Mouse (Mus musculus) retina, postnatal 1 day (tissue): ENCODE results near the gene Adamtsl1.
A peak's percentile ranks its signal among the peaks of the same experiment; 100 is the strongest.

Experiments used
- DNase-seq: peaks from one replicate; pipeline ENCODE4 v3.0.0-alpha.2; 2012

The Adamtsl1 gene

DNA sequence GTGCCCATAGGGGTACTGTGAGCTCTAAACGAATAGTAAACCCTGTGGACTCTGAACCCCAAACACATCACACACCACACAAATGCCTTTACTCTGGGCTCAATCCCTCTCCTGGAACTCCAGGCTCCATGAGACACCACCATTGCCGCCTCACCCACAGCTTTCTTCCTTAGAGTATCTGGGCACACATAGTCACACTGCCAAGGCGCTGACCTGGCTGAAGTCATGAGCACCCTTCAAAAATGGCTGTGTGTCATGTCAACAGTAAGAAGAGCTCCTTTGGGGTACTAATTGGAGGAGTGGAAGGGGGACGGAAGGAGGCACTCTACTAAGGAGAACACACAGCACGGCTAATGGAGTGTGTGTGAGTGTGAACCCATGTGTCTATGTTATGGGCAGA is 554.4 kb downstream of the Adamtsl1 start:
- DNase-seq, result no peak

DNA sequence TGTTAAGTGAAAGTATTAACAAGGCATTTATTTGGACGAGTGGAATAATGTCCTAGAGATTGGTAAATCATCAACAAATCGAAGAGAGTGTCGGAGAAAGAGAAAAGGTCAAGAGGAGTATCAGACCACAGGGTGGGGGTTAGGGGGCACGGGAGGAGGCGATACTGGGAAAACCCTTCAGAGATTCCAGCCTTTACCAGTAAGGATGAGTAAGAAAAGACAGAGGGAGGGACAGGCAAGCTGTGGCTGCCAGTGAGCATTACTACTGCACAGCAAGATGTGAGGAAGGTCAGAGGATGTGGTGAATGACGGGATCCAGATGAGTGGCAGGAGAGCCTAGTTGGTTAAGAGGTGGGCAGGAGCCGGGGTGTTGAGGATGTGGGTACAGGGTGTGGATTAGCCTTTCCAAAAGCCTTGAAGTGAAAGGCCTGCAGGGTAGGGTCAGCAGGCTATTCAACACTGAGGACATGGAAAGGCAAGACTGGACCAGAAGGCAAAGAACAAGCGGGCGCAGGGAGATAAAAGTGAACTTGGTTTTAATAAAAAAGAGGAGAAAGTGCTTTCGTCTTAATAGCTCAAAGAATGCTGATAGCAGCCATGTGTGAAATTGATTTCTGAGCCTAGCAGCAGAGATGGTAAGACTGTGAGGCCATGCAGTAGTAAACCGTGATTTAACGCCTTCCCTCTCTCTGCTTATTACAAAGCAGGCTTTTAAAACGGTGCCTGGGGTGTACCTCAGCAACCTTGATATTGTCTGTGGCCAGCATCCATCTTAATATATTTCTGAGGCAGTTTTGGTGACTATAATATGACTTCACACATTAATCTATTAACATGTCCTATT is 555.1 kb downstream of the Adamtsl1 start:
- DNase-seq, result peak; percentile 27

DNA sequence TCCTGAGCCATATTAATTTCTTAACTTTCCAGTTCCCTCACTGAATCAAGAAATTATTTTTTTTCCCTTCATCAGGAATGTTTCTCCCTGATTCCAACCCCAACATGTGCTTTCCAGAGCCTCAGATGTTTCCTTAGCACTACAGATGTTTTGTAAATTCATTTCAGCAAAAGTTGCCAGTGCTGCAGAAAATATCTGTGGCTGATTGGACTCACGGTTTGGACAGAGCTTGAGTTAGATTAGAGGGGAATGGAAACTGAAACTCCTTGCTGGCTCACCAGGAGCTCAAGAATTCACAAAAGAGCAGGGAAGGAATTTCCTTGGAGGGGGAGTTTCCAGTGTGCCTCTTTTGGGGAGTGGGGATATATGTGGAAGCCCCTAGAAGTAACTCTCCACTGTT is 560.9 kb downstream of the Adamtsl1 start:
- no peak for DNase-seq

DNA sequence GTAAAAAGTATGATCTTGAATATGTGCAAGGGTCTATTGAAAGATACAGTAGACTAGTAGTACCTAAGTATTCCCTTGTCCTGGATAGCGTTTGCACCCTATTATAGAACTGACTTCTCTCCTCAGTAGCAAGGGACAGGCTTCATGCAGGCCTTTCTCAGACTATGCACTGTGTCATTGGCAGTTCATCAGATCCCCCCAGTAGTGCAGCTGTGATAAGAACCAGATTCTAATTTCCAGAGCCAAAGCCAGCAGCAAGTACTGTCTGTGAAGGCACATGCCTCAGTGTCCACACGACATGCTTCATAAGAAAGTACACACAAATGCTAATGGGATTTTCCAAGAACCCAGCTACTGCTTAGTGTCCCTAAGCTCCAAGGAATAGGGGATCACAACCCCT is 563.4 kb downstream of the Adamtsl1 start:
- no peak for DNase-seq

DNA sequence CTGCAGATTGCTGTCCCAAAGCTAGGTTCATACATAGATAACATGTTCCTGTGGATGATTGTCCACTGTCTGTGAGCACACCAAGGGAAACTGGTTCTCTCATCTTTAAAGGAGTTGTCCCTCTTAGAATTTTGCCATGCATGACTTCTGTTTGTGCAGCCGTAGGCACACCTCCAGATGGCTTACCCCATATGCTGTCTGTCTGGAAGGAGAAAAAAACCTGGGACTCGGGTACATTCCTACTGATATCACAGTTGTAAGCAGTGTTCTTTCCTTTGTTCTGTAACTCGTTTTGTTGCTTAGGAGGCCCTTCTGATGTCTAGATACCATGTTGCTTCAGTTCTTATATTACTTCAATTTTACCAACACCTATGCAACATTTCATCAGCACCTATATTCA is 563.9 kb downstream of the Adamtsl1 start:
- no peak for DNase-seq

DNA sequence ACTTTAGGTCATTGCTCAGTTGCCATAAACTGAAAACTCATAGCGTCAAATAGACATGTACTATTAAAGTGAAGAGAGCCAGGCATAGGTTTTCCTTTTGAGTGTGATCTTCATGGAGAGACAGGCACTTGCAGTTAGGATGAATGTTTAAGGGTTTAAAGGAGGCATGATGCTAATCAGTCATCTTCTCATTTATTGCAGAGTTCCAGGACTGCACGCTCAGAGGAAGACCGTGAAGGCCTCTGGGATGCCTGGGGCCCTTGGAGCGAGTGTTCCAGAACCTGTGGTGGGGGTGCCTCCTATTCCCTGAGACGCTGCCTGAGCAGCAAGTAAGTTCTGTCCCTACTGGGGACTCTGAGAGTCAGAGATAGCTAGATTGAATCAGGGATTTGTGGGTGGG is 573.5 kb downstream of the Adamtsl1 start:
- no peak for DNase-seq

DNA sequence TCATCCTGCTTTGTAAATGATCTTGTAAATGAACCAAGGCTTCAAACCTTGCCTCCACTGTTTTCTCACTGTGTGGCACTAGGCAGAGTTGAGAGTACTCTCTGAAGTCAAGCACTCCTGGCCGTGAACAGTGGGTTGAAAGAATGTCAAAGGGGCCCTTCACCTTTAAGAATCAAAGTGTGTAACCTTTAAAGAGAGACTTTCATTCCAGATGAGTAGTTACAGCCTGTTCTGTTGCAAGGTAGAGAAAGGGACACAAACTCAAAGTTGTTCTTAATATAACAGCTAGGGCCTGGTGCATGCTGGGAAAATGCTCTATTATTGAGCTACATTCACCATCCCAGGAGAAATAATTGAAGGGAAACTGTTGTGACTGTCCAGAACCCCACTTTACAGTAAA is 589.2 kb downstream of the Adamtsl1 start:
- no peak for DNase-seq

DNA sequence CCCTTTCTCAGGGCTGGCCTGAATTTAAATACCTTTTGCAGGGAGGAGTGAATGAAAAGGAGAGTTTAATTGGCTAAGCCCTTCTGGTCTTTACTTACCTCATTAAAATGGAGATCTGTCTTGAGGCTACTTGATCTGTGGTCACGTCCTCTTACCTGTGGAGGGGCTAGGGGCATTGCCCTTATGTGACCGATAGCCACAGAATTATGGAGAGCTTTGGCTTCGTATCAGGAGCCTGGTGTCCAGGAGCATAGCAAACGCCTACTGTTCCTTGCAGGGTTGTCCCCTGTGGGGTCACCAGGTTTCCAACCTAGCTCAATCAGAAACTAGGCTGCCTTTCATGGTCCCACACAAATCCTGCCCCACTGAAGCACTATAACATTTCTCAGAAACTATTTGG is 594.4 kb downstream of the Adamtsl1 start:
- DNase-seq, result no peak

DNA sequence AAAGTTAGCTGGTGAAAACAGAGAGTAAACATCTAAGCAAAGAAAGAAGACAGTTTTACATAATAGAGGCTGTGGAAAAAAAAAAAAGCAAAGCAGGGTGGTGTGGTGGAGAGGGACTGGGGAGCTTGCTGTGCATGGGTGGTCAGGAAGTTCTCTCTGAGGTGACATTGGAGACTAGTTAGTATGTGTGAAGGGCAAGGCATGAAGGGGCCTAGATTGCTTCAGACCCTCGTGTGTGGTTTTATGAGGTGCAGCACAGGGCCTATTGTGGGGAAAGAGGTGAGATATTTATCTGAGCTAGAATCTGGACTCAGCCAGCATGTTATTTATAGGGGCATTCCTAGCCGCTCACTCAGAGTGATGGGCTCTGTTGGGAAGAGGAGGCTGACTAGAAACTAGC is 605.1 kb downstream of the Adamtsl1 start:
- no peak for DNase-seq

DNA sequence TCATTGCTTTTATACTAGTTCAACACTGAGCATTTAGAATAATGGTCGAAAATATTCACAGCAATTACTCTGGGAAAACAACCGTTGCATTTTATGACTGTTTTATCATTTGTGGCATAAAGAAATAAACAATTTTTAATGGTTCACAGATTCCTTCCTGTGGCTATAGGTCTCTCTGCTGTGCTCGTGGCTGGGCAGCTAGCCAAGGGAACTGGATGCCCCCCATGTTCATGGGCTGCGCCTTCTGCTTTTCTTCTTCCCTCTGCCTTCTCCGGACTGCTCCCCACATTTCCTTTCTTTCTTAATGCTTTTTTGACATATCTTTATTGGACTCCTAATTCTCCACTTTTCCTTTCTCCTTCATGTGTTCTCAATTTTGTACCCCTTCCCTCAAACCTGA is 608.5 kb downstream of the Adamtsl1 start:
- DNase-seq, result no peak

DNA sequence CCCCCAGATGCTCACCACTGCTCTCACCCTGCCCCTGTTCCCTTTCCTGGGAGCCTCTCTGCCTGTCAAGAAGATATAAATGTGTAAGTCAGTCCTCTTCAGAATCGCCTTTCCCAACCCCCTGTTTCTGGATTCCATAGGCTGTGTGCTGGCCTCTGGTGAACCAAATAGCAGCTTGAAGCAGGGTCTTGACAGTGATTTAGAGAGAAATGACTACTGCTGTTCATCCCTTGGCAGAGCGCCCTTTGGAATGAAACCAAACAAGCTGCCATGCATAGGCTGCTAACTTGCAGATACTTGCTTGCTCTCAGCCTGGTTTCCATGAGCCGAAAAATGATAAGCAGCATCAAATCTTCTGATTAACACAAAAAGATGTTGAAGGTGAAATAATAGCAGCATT is 610.4 kb downstream of the Adamtsl1 start:
- peak; percentile 27 for DNase-seq

DNA sequence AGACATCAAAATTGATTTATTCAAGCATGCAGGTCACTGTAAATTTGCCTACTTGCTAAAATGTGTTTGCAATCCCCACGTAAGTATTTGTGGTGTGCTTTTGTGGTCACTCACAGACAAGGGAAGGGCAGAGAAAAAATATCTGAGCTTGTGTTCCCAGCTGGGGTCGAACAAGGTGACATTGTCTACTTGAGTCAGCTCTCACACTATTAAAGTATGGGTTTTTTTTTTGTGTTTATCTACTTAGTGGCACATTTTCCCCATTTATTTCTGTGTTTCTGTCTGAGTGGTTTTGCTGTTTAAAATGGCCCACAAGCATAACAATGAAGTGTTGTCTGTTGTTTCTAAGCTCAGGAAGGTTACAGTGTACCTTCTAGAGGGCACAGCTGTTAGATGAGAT is 612.7 kb downstream of the Adamtsl1 start:
- DNase-seq, result no peak

DNA sequence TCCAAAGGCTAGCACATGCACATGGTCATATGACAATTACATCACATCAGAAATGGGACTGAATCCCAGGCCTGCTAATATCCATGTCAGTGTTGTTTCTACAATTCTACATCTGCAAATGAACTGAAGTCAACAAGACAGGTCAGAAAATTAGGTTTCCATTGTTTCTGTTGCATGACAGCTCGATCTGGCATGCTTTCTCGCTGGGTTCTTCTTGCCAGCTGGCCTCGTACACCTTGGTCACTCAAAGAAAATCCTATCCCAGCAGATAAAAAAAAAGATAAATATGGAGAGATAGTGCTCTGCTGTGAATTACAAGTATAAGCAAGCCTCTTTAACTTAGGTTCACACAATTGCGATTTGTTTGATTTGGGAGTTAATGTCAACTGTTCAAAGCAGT is 644.6 kb downstream of the Adamtsl1 start:
- DNase-seq, result no peak

DNA sequence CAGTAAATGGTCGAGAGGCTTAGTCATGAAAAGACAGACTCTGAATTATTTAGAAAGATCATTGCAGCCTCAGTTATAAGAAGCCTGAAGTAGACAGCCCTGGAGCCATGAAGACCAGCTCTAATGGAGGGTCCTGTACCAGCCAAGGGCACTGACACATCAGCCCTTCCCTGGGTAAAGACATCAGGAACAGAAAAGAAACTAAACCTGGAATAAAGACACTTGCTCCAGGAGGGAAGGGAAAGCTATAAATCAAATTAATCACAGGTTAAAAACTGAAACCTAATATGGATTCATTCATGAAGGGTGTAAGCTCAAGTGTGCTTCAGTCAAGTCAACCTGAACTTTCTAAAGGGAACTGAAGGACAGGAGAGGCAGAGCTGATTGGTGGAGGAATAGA is 645.4 kb downstream of the Adamtsl1 start:
- DNase-seq, result no peak

DNA sequence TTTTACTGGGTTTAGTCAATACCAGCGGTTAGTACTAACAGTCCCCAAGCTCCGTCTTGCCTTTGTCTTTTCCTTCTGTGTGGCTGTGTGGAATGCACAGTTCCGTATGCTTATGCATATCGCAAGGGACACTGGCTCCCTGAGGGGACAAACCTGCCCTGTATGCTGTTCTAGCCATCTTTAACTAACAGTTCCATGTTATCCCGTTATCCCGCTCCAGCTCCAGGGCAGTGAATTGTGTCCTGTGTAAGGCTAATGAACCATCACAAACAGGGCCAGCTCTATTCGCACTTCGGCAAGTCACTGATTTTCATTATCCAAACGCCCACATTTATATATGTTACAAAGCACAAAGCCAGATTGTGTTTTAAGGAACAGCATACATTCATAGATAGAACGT is 656.8 kb downstream of the Adamtsl1 start:
- peak; percentile 68 for DNase-seq

DNA sequence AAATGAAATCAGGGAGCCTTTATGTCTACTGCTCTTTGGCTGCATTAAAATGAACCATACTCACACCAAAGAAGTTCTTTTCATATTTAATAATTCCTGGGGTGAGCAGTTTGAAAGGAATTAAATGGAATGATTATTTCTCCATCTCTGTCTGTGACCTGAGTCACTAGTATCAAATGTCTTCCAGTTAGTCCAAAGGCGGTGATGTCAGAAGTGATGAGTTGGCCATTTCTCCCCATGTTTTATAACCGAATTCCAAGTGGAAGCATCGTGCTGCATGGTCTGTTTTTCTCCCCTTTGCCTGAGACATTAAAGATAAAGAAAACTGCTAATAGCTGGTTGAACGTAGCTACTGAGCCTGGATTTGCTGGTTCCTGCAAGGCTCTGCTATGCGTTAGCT is 657.5 kb downstream of the Adamtsl1 start:
- no peak for DNase-seq

DNA sequence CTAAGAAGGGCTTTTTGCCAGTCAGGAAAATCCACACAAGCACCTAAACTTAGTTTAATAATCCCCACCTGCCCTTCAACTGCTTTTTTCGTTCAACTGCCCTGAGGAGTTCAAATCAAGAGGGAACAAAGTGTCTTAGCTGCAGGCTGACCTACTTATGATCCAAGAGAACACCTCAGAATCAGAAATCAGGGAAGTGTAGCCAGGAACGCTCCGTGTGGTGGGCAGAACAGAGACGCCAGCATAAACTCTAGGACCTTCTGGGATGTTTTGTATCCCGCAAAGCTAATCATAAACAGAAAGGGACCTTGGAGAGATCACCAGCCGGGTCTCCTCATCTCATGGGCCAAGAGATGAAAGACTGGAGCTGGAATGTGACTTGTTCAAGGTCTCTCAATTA is 663.5 kb downstream of the Adamtsl1 start:
- DNase-seq, result no peak

DNA sequence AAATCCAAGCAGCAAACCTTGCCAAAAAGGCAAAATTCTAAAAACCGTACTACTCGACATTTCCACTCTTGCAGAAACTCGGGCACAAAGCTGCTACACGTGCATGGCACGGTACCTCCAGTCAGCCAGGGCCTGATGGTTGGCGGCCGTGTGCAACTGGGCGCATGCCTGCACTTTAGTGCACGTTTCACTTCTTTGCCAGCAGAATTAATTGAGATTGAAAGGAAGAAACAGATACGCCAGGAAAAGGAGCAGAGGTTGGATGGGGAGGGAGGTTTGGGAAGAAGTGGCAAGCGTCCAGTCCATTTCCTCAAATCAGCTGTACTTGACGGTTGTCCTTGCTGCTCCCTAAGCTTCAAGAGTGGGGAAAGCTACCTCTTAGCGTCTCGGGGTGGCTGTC is 664.1 kb downstream of the Adamtsl1 start:
- DNase-seq, result peak; percentile 13

DNA sequence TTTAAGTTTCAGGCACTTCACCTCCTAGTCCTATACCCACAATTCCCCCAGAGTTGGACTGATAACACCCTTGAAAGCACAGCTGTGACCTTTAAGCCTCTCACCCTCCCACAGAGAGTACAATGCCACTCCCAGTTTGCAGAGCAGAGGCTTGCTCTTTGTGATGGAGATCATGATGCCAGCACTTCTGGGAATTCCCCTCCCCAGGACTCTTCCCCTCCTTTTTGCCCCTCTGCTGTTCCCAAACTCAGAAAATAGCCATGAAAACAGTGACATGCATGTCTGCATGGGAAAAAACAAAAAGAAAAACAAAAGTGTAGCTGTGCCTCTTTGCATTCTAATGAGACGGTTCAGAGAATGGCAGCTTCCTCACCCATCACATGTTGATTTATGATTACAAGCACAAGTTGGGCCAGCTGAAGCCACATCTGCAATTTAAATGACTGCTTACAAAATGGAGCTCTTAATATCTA is 669.8 kb downstream of the Adamtsl1 start:
- DNase-seq, result no peak

DNA sequence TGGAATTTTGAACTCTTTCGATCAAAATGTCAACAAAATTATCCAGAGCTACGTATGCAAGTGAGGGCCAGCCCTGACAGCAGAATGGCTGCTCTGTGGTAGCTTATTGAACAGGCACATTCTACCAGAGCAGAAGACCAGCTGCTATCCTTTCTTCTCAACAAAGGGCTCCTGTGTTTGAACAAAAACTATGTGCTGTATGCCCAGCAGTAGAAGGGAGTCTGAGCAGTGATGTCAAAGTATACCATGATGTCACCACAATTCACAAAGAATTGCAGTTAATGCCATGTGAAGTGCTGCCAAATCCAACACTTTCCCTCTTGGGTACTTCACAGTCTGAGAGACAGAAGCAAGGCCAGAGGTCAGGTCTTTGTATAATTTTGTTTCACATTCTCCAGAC is 675.9 kb downstream of the Adamtsl1 start:
- DNase-seq, result peak; percentile 72

DNA sequence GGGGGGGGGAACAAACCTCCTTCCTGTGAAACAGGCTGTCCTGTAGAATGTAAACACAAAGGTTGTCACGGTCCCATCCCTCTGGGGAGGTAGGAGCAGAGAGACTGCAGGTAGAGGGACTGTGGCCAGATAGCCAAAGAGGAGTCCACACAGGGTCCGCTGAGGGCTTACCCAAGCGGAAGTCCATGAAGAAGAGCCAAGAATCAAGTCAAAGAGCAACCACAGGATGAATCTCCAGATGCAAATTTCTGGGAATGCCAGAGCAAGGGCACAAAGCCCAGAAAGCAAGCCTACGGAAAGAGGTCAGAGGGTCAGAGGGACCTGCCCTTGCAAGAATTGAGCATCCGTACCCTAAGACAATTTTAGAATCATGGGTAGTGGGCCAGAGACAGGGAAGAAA is 677.2 kb downstream of the Adamtsl1 start:
- DNase-seq, result no peak

DNA sequence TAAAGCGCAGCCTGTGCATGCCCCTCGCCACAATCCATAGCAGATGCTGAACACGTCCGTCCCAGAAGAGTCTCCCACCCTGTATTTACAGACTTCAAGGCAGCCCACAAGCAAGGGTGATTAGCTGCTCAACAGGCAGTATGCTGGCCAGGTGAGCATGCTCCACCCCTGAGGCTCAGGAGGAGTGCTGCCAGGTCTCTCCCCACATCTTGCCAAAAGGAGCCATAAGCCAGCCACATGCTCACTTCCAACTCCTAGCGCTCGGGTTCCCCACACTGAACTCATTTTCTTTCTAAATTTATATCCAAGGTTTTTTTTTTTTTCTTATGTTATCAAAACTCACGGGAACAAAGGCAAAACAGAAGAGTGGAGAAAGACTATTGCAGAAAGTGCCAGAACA is 687.8 kb downstream of the Adamtsl1 start:
- DNase-seq, result no peak

DNA sequence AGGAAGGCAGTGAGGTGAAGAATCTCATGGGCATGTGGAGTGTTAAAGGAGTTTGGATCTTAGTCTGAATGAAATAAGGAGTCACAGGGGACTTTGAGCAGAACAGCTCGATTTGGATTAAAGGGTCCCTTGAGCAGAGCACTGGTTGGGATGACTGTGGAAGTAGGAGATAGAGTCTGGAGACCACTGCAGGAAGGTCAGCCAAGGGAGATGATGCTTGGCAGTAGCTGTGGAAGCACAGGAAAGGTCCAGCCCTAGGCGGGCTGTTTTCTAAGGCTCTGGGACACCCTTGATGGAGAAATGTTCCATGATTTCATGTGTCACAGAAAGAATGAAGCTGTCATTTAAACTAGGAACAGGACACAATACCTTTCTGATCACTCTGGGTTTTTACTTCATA is 689.3 kb downstream of the Adamtsl1 start:
- DNase-seq, result no peak

DNA sequence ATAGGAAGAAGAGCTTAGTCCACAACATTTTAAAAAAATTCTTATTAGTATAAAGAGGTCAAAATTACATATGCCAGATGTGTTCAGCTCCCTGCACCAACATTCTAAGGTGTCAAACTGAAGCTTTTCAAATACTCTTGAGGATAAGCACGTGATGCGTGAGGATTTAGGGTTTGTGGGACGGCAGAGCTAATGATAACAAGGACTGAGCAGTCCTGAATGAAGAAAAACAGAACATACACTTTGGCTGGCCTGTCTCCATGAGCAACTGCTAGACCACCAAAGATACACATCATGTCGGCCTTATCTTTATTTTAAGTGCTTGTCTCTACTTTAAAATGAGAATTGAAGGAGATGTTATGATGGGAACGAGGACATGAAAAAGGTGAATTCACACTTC is 710.9 kb downstream of the Adamtsl1 start:
- DNase-seq, result no peak

DNA sequence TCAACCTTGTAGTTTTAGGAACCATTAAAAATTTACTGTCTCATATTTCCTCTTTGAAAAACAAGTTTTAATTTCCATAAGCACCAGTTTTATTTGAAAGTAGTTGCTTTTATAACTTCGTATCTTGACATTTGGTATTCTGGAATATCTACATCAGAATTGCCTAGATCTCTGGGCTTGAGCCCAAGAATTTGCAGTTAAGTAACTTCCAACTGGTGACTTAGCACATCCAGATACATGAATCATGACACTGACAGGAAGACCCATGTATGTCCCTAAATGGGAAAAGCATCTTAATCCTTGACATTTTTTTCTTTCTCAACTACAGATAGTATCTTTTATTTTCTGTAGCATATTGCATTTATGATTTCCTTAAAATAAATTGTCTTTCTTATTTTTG is 713.1 kb downstream of the Adamtsl1 start:
- no peak for DNase-seq
